Mouse (Mus musculus): ENCODE measurements around the gene Tmcc3. TPM values are rescaled to one million over a fixed set of nuclear protein-coding genes. Genes with fewer than 3 reads are reported as not detected.
A peak's percentile ranks its signal among the peaks of the same experiment; 100 is the strongest.

Gene Tmcc3
- total RNA-seq, 2 experiments from 2014 or later = 16.0 to 16.7 TPM

DNA sequence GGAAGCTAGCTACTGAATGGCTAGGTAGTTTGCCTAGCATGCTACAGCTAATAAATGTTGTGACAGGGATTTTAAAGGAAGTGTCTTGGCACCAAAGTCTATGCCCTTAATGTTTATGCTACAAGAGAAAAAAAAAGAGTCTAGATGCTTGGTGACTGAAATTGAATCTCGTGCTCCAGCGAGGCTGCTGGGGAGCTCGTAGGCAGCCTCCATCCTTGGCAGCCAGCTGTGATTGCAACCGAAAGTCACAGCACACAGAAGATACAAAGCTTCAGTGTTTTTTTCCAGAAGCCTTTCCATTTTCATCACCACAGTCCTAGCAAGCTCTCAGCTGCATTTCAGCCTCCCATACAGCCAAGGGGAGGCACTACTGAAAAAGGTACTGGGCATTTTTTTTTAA is 6.8 kb downstream of the Tmcc3 start:
- intact Hi-C loops (cut with DNase I) = no loop called here
- no peak for DNase-seq (ENCODE audit: extremely low spot score in 1 of 2, low spot score in 2 of 2)

- peak; percentile 15 to 67 for DNase-seq (ENCODE audit: extremely low spot score in 1 of 2, low spot score in 2 of 2)
- intact Hi-C loops (cut with DNase I) = no loop called here
Measured at GRCm38 (mm10) chr10:94329962-94330361, 18.2 kb downstream of the Tmcc3 start.

DNA sequence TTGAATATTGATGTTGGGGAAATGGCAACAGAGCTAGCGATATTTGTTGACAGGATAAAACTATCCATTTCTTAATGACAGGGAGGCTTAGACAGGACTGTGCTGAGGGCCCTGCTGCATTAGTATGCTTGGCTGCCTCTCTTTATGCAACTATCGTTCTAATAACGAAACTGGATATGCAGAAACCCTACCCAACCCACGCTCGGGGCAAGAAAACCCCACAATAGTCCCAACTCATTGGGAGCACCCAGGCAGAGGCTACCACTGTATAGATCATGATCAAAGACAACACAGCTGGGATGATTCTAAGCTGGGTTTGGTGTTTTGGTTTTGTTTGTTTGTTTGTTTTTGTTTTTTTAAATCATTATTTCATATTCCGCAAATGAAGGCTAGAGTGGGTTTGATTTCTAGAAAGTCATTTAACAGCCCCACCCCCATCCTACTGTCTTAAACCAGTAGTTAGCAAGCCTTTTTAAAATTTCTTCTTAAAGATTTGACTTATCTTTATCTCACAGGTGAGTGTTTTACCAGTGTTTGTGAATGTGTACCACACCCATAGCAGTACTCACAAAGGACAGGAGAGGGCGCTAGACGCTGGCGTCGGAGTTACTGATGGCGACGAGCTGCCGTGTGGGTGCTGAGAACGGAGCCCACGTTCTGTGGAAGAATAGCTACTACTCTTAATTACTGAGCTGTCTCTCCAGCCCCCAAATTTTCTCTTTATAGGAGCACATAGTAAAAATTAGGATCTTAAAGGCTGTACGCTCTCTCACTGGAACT is 20.8 kb downstream of the Tmcc3 start:
- intact Hi-C loops (cut with DNase I) = no loop called here
- no peak for DNase-seq (ENCODE audit: extremely low spot score in 1 of 2, low spot score in 2 of 2)

DNA sequence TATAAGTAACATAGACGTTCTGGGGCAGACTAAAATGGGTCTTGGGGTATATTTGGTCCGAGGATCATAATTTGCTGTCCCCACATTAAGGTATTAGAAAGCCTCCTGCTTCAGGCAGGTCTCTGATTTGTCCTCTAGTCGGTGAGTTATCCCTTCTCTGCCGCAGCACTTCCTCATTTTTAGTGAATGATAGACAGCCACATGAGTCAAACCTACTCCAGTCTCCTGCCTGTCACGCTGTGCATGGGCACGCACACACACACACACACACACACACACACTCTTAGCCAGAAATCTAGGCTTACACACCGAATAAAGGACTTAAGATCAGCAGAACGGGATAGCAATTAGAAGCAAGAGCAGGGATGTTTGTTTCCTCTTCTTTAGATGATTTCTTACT is 21.6 kb downstream of the Tmcc3 start:
- DNase-seq (ENCODE audit: extremely low spot score in 1 of 2, low spot score in 2 of 2) = no peak
- intact Hi-C loops (cut with DNase I) = no loop called here

- DNase-seq (ENCODE audit: extremely low spot score in 1 of 2, low spot score in 2 of 2) = no peak
- intact Hi-C loops (cut with DNase I) = no loop called here
Measured at GRCm38 (mm10) chr10:94335047-94335446, 23.3 kb downstream of the Tmcc3 start.

- no peak for DNase-seq (ENCODE audit: extremely low spot score in 1 of 2, low spot score in 2 of 2)
- intact Hi-C loops (cut with DNase I) = no loop called here
Measured at GRCm38 (mm10) chr10:94336071-94336470, 24.3 kb downstream of the Tmcc3 start.

GRCm38 (mm10) chr10:94341501-94341900 is 29.8 kb downstream of the Tmcc3 start:
- intact Hi-C loops (cut with DNase I) = no loop called here

GRCm38 (mm10) chr10:94342256-94342655 is 30.5 kb downstream of the Tmcc3 start:
- intact Hi-C loops (cut with DNase I) = no loop called here
- no peak for DNase-seq (ENCODE audit: extremely low spot score in 1 of 2, low spot score in 2 of 2)

More at GRCm38 (mm10) chr10:94341501-94341900, 29.8 kb downstream of the Tmcc3 start:
- DNase-seq (ENCODE audit: extremely low spot score in 1 of 2, low spot score in 2 of 2) = no peak

DNA sequence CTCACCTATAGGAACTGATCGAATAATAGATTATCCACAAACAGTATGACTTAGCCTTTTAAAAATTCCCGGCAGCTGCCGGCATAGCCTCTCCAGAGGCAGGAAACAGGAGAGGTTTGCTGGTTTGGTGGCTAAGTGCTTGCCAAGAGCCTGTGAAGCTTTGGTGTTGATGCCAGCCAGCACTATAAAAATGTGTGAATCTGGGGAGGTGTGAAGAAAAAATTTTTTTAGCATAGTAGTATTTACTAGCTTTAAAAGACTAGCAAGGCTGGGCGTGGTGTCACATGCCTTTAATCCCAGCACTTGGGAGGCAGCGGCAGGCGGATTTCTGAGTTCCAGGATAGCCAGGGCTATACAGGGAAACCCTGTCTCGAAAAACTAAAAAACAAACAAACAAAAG is 31.8 kb downstream of the Tmcc3 start:
- peak in 1 of 2 experiments; percentile 25 for DNase-seq (ENCODE audit: extremely low spot score in 1 of 2, low spot score in 2 of 2)
- intact Hi-C loops (cut with DNase I) = no loop called here

- DNase-seq (ENCODE audit: extremely low spot score in 1 of 2, low spot score in 2 of 2) = no peak
- intact Hi-C loops (cut with DNase I) = no loop called here
Measured at GRCm38 (mm10) chr10:94344631-94345417, 33.1 kb downstream of the Tmcc3 start.

DNA sequence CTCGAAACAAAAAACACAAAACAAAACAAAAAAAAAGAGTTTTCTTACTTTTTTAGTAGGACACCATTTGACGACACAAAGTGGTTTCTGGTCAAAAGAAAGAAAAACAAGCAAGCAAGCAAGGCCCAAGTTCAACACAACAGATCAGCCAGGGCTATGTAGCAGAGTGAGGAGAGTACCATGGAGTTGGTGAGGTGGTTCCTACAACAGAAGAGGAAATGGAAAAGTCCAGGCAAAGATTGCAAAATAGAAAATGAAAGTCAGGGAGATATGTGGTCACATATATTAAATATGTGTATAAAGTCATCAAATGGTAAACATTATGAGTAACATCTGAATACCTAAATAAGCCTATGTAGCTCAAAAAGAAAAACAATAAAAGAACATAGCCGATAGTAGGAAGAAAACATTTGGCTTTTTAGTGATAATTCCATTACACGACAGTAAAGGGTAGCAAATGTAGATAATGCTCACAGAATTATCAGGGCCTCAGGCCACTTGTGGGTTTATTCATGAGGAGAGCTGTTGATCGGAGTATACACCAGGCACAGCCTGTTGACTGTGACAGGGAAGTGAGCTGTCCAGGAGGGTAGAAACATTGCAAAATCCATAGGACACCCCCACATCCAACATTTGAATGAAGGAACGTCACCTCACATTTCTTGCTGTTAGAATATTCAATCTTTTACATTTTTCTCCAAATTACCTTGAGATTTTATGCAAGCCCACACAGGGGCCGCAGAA is 33.9 kb downstream of the Tmcc3 start:
- DNase-seq (ENCODE audit: extremely low spot score in 1 of 2, low spot score in 2 of 2) = no peak
- intact Hi-C loops (cut with DNase I) = no loop called here

DNA sequence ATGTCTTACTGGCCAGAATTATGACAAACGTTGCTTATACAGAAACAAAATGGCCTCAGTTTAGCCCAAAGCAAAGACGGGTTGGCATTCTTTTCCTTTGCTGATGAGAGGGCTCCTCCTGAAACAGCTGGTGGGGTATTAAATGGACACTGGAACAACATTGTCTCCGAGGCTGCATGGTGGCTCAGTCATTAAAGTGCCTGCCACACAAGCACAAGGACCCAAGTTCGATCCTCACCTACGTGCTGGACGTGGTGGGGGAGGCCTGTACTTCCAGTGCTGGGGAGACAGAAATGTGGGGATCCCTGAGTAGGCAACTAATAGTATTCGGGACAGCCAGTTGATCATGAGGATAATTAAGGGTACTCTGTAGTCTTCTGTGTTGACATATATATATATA is 34.8 kb downstream of the Tmcc3 start:
- DNase-seq (ENCODE audit: extremely low spot score in 1 of 2, low spot score in 2 of 2) = no peak
- intact Hi-C loops (cut with DNase I) = no loop called here

- intact Hi-C loops (cut with DNase I) = no loop called here
- no peak for DNase-seq (ENCODE audit: extremely low spot score in 1 of 2, low spot score in 2 of 2)
Measured at GRCm38 (mm10) chr10:94347296-94347695, 35.5 kb downstream of the Tmcc3 start.

GRCm38 (mm10) chr10:94347959-94348358 is 36.2 kb downstream of the Tmcc3 start:
- intact Hi-C loops (cut with DNase I) = no loop called here
- no peak for DNase-seq (ENCODE audit: extremely low spot score in 1 of 2, low spot score in 2 of 2)

DNA sequence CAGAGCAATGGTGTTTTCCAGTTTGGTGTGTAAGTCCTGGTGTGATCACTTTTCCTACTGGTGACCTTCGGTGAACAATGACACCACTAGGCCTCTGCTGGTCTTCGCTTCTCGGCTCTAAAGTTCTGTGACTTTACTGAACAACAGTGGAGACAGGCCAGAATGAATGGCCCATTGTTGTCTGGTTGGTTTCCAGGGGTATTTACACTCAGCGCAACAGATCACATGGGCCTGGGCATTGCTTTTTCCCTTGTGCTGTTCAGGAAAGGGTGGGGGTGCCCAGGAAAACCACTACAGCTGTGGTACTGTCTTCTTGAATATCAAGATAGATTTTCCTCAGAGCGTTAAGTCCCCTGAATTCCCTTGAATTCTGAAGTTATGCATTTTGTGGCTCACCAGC is 38.5 kb downstream of the Tmcc3 start:
- no peak for DNase-seq (ENCODE audit: extremely low spot score in 1 of 2, low spot score in 2 of 2)
- intact Hi-C loops (cut with DNase I) = no loop called here

DNA sequence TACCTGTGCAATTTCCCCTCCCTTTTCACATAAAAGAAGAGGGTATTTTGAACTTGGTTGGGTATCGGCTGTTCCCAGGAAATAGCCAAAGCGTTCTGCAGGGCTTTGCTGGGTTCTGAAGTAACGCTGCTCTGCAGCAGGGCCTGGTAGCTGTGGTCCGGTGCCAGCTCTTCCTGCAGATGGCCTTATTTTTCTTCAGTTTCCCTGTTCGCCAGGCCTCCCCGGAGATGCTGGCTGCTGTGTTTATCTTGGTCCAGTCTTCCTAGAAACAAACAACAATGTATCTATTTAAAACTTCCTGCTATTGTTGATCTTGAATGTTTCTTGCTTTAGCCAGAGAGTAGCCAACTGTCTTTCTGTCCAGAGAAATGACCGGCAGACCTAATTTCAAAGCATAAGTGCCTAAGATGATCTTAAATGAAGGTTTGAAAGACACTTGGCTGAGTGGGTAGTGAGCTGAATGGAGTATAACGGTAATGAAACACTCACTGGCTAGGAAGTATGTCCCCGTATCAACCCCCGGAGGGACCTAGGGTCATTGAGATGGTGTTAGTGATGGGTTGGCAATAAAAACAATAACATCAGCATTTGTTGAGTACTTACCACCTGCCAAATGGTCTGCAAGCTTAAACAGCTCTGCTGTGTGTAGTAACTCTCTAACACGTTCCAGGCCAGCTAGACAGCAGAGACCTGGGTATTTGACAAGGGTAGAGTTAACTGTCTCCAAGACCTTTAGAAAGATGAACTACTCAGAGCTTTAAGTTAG is 39.3 kb downstream of the Tmcc3 start:
- intact Hi-C loops (cut with DNase I) = no loop called here
- DNase-seq (ENCODE audit: extremely low spot score in 1 of 2, low spot score in 2 of 2) = peak in 1 of 2 experiments; percentile 36

- no peak for DNase-seq (ENCODE audit: extremely low spot score in 1 of 2, low spot score in 2 of 2)
- intact Hi-C loops (cut with DNase I) = no loop called here
Measured at GRCm38 (mm10) chr10:94352172-94352876, 40.6 kb downstream of the Tmcc3 start.
